Mouse (Mus musculus): Measurements from ENCODE around the gene Myo1d. TPM values are rescaled to one million over a fixed set of nuclear protein-coding genes. Genes with fewer than 3 reads are reported as not detected.

The Myo1d gene
- polyA plus RNA-seq, 1 experiment, result 80.4 TPM

DNA sequence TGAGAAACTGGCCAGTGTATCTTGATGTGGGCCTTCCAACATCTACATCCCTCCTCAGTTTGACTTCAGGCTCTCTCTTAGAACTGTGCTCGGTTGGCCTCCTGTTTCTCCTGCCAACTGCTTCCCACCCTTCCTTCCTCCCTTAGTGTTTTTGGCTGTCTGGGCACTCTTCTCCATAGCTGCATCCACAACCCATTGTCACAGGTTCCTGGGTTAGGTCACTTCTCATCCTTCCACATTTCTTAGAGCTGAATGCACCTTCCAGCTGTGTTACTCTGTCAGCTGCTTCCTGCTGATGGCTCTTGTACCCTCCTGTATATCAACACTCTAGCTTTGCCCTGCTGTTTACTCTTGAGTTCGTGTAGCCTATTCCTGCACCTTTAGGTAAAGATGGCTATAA is 64.7 kb downstream of the Myo1d start:
- 33% methylated on average over 2 of the region's 2 CpGs for WGBS
- no peak for TF ChIP-seq POLR2A (IDR thresholded peaks at IDR 0.05; ENCODE audit: borderline replicate concordance, extremely low read depth, low read depth, low read length)
- TF ChIP-seq CTCF (IDR thresholded peaks at IDR 0.05; ENCODE audit: insufficient read depth, low read length), result no peak
- no peak overlapping the region for H3K4me3 ChIP-seq (replicated peaks; ENCODE audit: extremely low read depth, low read depth, low read length)
- DNase-seq, result no peak
- peaks cover 37% of the 10 kb centered on the region for H3K4me1 ChIP-seq (ENCODE audit: control insufficient read depth, insufficient read depth, low read length)

DNA sequence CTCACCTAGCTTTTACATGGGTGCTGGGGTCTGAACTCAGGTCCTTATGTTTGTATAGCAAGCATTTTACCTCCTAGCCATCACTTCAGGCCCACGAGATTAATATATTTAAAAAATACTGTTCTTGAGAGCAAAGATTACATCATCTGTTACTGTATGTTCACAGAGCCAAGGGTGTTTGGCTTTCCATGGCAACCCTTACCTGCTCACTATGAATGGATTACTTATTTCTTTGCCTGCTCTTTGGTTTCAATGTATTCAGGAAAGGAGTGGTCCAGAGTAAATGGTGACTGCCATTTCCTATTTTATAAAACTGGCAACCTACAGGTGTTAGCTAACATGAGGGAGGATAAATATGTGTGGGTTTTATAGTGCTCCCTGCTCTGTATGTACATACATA is 66.1 kb downstream of the Myo1d start:
- no peak for TF ChIP-seq CTCF (IDR thresholded peaks at IDR 0.05; ENCODE audit: insufficient read depth, low read length)
- TF ChIP-seq POLR2A (IDR thresholded peaks at IDR 0.05; ENCODE audit: borderline replicate concordance, extremely low read depth, low read depth, low read length), result no peak
- DNase-seq, result no peak
- 45% methylated on average over 1 of the region's 1 CpGs for WGBS
- Histone ChIP-seq H3K4me1 (ENCODE audit: control insufficient read depth, insufficient read depth, low read length) (peaks cover 33% of the 10 kb centered on the region), H3K4me3 (replicated peaks; ENCODE audit: extremely low read depth, low read depth, low read length) (no peak overlapping the region)

DNA sequence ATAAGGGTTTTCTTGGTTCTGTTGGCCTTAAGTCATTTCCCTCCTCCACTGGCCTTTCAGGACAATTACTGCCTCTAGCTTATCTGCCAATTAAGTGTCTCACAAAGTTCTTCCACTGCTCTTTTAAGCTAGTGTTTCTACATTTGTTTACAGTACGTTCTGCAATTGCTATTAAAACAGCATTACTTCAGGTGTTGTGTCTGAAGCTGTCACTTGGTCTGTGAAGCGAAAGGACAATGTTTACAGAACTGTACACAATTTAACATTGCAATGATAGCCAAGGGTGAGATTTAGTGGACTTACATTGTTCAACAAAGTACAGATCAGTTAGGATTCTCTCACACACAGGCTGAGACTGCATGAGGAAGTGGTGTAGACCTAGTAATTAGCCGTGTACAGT is 67.6 kb downstream of the Myo1d start:
- no peak for DNase-seq
- 27% methylated on average over 3 of the region's 3 CpGs for WGBS
- Histone ChIP-seq H3K4me3 (replicated peaks; ENCODE audit: extremely low read depth, low read depth, low read length) (no peak overlapping the region), H3K4me1 (ENCODE audit: control insufficient read depth, insufficient read depth, low read length) (peaks cover 31% of the 10 kb centered on the region)
- no peak for TF ChIP-seq CTCF (IDR thresholded peaks at IDR 0.05; ENCODE audit: insufficient read depth, low read length)
- no peak for TF ChIP-seq POLR2A (IDR thresholded peaks at IDR 0.05; ENCODE audit: borderline replicate concordance, extremely low read depth, low read depth, low read length)

DNA sequence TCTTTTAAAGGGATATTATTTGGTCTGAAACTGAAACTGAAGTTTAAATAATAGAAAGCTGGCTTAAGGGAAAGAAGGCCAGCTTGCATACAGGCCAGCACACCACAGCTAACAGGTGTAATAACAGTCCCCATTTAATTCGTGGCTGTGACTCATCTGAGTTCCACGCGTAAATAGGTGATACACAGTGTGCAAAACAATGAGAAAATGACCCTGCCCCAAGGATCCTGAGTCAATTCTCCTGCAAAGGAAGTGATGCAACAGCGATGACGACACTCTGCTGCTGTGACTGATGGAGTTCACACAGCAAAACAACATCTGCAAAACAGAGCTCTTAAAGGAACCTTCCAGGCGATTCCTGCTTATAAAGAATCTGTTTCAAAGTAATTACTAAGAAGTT is 68.5 kb downstream of the Myo1d start:
- WGBS, result 28% methylated on average over 6 of the region's 6 CpGs
- no peak overlapping the region for H3K4me3 ChIP-seq (replicated peaks; ENCODE audit: extremely low read depth, low read depth, low read length)
- H3K4me1 ChIP-seq (ENCODE audit: control insufficient read depth, insufficient read depth, low read length), result peaks cover 25% of the 10 kb centered on the region
- TF ChIP-seq CTCF (IDR thresholded peaks at IDR 0.05; ENCODE audit: insufficient read depth, low read length), result no peak
- no peak for TF ChIP-seq POLR2A (IDR thresholded peaks at IDR 0.05; ENCODE audit: borderline replicate concordance, extremely low read depth, low read depth, low read length)
- peak; percentile 56 for DNase-seq

DNA sequence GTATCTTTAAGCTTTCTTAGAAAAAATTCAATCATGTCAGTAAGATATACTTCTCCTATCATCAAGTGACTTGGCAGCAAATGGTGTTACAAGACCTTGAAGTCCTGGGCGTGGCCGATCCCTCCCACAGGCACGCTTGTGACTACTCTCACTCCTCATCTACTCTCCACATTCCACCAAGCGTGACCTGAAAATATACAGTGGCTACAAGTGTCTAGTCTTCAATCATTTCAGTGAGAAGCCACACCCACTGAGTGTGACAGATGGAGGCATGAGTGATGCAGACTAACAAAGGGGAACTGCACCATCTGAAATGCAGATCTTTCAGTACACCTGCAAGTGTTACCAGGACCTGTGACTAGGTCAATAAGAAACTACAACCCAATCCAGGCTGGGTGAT is 79.2 kb downstream of the Myo1d start:
- peak; percentile 38 for DNase-seq
- peaks cover 10% of the 10 kb centered on the region for H3K4me1 ChIP-seq (ENCODE audit: control insufficient read depth, insufficient read depth, low read length)
- WGBS, result 36% methylated on average over 4 of the region's 4 CpGs
- no peak for TF ChIP-seq CTCF (IDR thresholded peaks at IDR 0.05; ENCODE audit: insufficient read depth, low read length)
- no peak for TF ChIP-seq POLR2A (IDR thresholded peaks at IDR 0.05; ENCODE audit: borderline replicate concordance, extremely low read depth, low read depth, low read length)
- no peak overlapping the region for H3K4me3 ChIP-seq (replicated peaks; ENCODE audit: extremely low read depth, low read depth, low read length)

DNA sequence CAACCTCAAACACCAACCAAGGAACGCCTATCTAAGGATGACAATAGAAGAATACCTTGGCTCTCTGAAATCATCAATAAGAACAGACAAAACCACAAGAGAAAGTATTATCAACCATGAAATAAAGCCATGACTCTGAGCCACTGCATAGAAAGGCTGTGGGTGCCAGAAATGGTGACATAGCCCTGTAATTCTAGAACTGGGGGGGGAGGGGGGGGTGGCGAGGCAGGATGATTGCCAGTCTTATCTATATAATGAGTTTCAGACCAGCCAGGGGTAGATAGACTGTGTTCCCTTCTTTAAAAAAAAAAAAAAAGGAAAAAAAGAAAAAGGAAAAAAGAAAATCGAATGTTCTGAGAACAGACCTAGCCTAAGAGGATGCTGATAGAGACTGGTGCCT is 81.1 kb downstream of the Myo1d start:
- Histone ChIP-seq H3K4me3 (replicated peaks; ENCODE audit: extremely low read depth, low read depth, low read length) (no peak overlapping the region), H3K4me1 (ENCODE audit: control insufficient read depth, insufficient read depth, low read length) (peaks cover 10% of the 10 kb centered on the region)
- TF ChIP-seq POLR2A (IDR thresholded peaks at IDR 0.05; ENCODE audit: borderline replicate concordance, extremely low read depth, low read depth, low read length), result no peak
- TF ChIP-seq CTCF (IDR thresholded peaks at IDR 0.05; ENCODE audit: insufficient read depth, low read length), result no peak
- no peak for DNase-seq
- WGBS, result 84% methylated on average over 3 of the region's 3 CpGs

DNA sequence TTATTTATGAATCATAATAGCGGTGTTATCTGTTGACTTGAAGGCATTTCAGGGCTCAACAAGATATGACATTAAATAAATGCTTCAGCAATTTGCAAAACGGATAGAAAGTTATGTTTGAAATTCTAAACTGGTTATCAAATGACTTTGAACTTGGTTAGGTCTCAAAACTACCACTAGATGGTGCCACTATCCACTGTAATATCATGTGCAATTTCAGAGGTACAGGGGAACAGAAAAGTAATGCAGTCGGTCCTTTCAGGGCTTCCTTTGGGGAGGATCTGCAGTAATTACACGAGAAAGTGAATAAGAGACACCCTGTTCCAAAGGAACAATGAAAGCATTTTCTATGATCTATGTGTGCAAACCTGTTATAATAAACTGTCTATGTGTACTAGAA is 83.5 kb downstream of the Myo1d start:
- 3% methylated on average over 4 of the region's 4 CpGs for WGBS
- no peak overlapping the region for H3K4me3 ChIP-seq (replicated peaks; ENCODE audit: extremely low read depth, low read depth, low read length)
- TF ChIP-seq POLR2A (IDR thresholded peaks at IDR 0.05; ENCODE audit: borderline replicate concordance, extremely low read depth, low read depth, low read length), result no peak
- peak; percentile 14; the same call in 1 of the 2 replicates for TF ChIP-seq CTCF (IDR thresholded peaks at IDR 0.05; ENCODE audit: insufficient read depth, low read length)
- no peak for DNase-seq
- H3K4me1 ChIP-seq (ENCODE audit: control insufficient read depth, insufficient read depth, low read length), result peaks cover 3% of the 10 kb centered on the region

DNA sequence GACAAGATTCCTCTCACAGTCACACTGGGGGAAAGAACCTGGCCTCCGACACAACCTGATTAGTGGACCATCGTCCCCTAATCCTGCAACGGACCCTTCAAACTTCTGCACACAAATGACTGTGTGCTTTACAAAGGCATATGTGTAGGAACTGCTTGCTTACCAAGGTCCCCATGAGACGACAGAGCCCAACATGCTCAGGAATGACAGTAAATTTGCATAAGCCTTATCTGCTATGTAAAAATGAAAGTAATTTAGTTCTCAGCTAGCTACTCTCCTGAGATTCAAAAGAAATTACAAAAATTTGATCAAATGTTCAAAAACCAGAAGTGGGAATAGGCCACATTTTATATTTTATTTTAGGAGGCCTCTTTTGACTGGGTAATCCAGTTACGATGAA is 95.2 kb downstream of the Myo1d start:
- Histone ChIP-seq H3K4me3 (replicated peaks; ENCODE audit: extremely low read depth, low read depth, low read length) (no peak overlapping the region), H3K4me1 (ENCODE audit: control insufficient read depth, insufficient read depth, low read length) (no peaks in the 10 kb centered on the region)
- no peak for TF ChIP-seq CTCF (IDR thresholded peaks at IDR 0.05; ENCODE audit: insufficient read depth, low read length)
- no peak for TF ChIP-seq POLR2A (IDR thresholded peaks at IDR 0.05; ENCODE audit: borderline replicate concordance, extremely low read depth, low read depth, low read length)
- no peak for DNase-seq
- WGBS, result 84% methylated on average over 5 of the region's 5 CpGs

DNA sequence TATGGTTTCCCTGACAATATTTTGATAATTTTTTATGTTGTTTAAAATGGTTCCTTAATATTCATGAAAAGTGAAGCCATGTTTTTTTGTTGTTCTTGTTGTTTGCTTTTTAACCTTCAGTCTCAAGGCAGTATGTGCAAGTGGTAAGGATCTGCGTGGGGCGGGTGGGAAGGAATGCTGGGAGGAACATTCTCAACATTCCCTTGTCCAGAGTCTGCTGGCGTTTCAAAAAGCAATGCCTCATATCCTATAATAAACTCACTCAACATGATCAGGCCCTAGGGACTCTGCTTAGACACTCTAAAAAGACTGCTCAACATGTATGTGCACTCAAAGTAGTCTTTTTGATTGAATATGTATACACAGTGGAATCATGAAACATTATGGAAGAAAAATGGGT is 97.1 kb downstream of the Myo1d start:
- Histone ChIP-seq H3K4me3 (replicated peaks; ENCODE audit: extremely low read depth, low read depth, low read length) (no peak overlapping the region), H3K4me1 (ENCODE audit: control insufficient read depth, insufficient read depth, low read length) (no peaks in the 10 kb centered on the region)
- no peak for DNase-seq
- 54% methylated on average over 3 of the region's 3 CpGs for WGBS
- TF ChIP-seq POLR2A (IDR thresholded peaks at IDR 0.05; ENCODE audit: borderline replicate concordance, extremely low read depth, low read depth, low read length), result no peak
- no peak for TF ChIP-seq CTCF (IDR thresholded peaks at IDR 0.05; ENCODE audit: insufficient read depth, low read length)

DNA sequence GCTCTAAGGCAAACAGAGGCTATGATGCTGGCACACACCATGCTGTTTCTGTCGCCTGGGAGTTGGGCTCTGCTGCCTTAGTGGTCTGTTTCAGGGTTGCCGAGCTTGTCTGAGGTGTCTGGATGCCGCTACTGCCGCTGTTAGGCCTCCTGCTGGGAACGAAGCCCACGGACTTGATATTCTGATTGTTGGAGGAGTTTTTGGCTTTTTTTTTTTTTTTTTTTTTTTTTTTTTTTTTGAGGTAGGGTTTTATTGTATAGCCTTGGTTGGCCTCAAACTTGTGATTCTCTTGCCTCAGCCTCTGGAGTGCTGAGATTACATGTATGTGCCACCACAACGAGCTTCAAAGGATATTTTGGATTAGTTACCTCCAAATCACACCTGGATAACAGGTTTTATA is 106.8 kb downstream of the Myo1d start:
- no peak for DNase-seq
- WGBS, result 68% methylated on average over 7 of the region's 7 CpGs
- Histone ChIP-seq H3K4me1 (ENCODE audit: control insufficient read depth, insufficient read depth, low read length) (no peaks in the 10 kb centered on the region), H3K4me3 (replicated peaks; ENCODE audit: extremely low read depth, low read depth, low read length) (no peak overlapping the region)
- TF ChIP-seq CTCF (IDR thresholded peaks at IDR 0.05; ENCODE audit: insufficient read depth, low read length) (no peak), POLR2A (IDR thresholded peaks at IDR 0.05; ENCODE audit: borderline replicate concordance, extremely low read depth, low read depth, low read length) (no peak)
